Mouse (Mus musculus): ENCODE measurements around the gene 6430531B16Rik.
A peak's percentile ranks its signal among the peaks of the same experiment; 100 is the strongest.

The 6430531B16Rik gene

DNA sequence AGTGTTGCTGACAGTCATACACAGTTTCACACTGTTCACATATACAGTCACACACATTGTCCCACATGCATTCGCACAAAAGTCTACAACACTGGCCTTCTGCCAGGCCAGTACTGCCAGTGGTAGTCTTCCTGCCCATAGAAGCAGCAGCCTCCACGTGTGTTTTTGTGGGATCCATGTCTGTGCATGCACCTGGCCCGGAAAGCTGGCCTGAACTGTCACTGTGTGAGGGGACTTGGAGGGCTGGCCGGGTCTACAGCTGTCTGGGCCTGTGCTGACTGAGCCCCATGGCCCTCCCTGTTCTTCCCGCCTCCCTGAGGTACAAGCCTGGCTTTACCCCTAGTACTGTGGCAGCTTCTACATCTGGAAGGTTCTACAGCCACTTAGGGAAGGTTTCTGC is 7.6 kb downstream of the 6430531B16Rik start:
- no peak for DNase-seq (ENCODE audit: low read depth, low spot score)

DNA sequence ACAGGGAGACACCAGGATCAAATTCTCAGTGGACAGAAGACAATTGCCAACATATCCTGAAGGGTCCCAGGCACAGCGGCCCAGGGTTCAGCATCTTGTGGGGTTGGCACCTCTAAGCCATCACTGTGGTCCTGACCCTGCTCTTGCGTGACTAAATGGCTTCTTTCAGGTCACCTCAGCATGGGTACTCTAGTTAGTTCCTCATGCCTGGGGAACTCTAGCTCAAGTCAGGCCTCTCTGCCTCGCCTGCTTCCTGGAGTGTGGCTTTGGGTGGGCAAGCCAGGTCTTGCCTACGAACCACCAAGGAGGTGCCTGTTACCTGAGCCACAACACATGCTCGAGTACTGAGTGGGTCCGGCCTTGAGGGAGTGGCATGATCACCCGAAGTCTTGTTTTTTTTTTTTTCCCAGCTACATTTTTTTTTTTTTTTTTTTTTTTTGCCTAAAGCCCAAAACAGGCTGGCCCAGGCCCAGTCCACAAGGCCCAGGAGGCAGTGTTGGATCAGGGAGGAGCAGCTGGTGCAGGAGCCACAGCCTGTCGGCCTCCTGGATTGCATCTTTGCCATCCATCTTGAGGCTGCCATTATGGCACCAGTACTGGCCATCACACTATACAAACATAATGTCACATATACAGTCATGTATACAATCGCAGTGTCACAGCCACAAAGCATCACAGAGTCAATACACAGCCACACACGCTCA is 8.2 kb downstream of the 6430531B16Rik start:
- DNase-seq (ENCODE audit: low read depth, low spot score), result no peak

DNA sequence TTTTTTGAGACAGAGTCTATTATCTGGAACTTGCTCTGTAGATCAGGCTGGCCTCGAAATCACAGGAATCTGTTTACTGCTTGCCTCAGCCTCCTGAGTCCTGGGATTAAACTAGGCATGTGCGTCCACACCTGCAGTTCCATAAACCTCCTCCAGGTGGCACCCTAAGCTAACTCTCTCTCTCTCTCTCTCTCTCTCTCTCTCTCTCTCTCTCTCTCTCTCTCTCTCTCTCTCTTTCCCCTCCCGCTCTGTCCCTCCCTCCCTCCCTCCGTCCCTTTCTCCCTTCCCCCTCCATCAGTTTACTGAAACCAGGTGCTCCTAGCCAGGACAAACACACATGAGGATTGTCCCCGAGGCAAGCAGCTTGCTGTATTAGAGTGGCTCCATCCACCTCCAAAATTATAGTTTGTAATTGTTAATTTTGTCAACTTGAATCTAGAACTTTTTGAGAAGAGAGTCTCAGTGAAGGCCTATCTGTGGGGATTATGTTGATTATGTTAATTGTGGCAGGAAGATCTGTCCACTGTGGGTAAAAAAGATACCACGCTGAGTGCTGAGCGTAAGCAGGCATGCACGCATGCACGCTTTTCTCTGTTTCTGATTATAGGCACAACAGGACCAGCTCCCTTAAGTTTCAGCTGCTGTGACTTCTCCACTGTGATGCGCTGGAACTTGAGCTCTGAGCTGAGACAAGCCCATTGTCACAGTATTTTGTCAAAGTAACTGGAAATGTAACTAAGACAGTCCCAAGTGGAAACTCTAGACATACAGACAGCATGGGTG is 9.0 kb downstream of the 6430531B16Rik start:
- peak; percentile 63 for DNase-seq (ENCODE audit: low read depth, low spot score)

DNA sequence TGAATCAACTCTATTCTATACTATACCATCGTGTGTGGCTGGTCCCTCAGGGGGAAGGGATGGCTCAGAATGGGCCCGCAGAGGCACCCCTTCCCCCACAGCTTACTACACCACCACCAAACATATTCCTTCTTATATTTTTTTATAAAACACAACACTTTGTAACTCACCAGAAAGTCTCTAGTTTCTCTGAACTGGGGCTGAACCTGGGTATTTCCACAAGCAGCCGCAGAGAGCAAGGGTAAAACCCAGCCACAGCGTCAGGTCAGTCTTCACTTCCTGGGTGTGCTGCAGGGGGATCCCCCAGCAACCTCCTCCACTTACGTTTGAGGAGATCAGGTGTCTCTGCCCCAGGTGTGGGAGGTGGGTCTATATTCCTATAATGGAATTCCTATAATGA is 10.1 kb downstream of the 6430531B16Rik start:
- no peak for DNase-seq (ENCODE audit: low read depth, low spot score)

DNA sequence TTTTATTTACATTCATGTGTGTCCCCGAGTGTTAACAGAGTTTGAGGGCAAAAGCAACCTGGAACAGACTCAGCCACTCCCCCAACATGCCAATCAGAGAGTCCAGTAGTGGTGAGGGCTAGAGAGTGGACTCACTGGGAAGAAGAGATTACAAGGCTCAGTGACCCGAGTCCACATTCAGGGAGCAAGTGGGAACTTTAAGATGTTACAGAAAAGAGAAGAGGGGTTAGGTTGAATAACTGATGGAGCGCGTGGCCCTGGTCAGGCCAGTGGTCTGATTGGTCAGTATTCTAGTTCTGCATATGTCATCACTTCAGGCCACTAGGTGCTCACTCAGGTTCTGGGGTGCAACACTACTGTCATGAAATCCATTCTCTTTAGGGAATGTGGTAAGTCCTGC is 11.4 kb downstream of the 6430531B16Rik start:
- no peak for DNase-seq (ENCODE audit: low read depth, low spot score)

DNA sequence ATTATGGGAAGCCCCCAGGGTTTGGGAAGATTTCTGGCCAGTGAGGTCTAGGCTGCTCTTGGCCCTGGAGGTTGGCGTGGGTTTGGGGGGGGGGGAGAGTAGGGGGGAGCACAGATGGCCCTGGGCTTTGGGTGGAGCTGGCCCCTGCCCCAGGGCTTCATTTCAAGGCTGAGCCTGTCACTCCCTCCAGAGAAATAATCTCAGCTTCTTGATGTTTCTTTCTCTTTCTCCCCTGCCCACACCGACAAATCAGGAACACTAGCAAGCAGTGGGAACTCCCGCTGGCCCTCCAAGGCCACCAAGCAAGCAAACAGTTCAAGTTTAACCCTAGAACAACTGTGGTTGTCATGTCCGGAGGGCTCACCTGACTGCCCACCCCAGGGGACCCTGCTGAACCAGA is 14.7 kb downstream of the 6430531B16Rik start:
- DNase-seq (ENCODE audit: low read depth, low spot score), result no peak

DNA sequence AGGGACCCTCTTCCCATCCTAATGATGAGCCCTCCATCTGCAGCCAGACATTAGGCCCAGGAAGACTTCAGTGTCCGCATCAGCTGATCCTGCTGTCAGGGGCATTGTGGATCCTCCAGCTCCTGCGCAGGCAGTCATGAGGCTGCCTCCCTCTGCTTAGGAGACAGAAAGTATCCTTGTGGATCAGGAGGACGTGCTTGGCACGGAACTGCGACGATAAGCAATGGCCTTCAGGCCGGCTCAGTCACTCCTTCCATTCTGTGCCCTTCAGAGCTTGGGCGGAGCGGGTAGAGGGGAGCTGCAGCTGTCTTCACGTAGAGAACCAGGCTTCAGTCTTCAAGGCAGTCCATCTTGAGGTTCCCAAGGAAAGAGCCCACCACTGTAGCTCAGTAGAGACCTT is 17.4 kb downstream of the 6430531B16Rik start:
- DNase-seq (ENCODE audit: low read depth, low spot score), result no peak

DNA sequence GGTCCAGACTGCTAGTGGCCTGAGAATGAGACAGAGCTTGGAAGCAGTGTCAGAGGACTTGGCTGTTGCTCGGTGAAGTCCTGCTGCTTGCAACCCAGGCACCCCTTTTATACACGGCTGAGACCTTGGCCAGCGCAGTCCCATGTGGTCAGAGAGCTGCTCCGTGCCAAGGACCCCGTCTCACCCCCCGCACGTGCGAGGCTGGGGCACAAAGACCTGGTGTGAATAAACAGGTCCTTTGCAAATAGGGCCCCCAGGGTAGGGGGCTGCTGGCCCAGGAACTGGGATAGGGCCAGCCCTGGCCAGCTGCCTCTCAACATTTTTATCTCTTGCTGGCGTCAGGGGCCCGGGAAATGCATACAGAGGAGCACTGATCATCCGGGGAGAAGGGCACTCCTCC is 20.6 kb downstream of the 6430531B16Rik start:
- DNase-seq (ENCODE audit: low read depth, low spot score), result no peak

DNA sequence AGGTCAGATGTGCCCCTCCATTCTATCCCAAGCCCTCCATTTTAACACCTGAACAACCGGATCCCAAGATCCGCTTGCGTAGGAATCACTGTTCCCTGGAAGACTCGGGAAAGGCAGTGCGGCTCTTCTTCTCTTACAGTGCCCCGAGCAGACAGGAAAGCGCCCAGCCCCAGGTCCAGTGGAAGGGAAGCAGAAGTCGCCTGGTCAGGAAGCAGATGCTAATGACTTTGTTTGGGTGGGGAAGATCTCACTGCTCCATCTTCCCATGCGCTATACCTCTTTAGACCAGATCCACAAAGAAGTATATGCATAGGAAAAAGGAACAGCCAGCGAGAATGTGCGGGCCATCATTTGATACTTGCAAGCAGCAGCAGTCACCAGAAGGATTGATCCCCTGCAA is 21.1 kb downstream of the 6430531B16Rik start:
- DNase-seq (ENCODE audit: low read depth, low spot score), result no peak

DNA sequence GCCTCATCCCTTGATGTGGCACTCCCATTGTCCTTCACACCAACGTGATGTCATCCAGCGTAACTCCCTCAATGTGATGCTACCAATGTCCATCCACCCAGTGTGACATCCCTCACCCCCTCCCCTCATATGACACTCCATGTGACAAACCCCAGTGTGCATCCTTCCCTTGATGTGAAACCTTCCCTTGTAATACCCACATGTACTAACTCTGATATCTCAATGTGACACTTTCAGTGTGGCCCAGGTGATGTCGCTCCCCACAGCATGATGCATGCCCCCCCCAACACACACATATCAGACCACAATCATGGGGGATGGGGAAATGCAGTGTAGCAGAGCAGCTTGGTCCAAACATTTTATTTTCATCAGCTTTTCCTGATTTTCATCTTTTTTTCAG is 21.9 kb downstream of the 6430531B16Rik start:
- no peak for DNase-seq (ENCODE audit: low read depth, low spot score)

DNA sequence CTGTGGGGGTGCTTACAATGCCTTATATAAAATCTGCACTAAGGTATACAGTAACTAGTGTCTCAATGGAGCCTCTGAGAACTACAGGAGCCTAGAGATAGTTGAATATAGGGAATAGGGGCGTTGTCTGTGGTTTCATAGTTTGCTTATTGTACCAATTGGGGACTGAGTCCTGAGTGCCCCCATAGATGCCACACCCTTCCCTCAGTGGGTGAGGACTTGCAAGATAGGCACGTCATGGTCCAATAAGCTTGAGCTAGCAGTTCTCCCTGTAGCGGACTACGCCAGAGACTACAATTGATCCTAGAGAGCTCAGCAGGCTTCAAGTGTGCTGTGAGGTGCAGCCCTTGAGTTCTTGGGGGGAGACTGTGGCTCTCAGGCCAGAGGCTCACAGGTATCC is 23.1 kb downstream of the 6430531B16Rik start:
- DNase-seq (ENCODE audit: low read depth, low spot score), result no peak

DNA sequence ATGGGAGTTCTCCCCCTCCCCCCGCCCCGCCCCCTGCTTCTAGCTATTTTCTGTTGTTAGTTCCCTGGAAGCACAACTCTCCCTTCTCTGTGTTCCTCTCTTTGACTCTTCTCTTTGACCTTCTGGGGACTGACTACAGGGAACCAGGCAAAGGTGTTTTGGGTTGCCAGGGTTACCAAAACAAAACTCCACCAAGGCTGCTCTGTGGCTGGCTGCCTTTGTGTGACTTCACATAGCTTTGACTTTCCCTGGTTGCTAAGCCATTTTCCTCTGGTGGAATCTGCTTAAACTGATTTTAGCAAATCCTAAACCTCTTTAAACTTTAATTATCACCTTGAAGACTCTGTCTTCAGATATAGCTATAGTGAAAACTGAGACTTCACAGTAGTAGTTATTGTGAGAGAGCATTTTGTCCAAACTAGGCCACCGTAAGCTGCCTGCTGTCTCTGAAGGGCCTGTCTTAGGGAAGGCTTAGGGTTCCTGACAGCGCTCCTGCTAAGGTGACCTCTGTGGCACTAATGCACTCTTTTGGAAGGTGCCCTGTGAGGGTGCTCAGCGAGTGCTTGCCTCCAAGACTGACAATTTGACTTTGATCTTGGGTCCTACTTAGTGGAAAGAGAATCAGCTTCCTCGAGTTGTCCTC is 26.4 kb downstream of the 6430531B16Rik start:
- no peak for DNase-seq (ENCODE audit: low read depth, low spot score)

DNA sequence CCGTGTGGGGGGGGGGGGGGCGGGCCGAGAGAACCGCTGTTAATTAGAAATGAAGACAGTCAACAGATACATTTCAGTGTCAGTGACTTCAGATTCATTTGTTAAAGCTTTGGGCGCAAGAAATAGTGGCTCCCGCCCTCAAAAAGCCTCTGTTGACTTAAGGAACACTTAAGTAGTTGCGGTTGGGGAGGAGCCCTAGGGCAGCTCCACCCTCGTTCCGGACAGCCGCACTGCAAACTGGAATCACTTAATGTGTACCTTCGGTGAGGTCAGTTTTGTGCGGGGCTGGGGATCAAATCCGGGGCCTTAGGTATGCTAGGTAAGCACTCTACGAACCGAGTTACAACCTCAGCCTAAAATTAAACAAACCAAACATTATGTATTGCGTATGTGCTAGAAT is 27.5 kb downstream of the 6430531B16Rik start:
- DNase-seq (ENCODE audit: low read depth, low spot score), result no peak

DNA sequence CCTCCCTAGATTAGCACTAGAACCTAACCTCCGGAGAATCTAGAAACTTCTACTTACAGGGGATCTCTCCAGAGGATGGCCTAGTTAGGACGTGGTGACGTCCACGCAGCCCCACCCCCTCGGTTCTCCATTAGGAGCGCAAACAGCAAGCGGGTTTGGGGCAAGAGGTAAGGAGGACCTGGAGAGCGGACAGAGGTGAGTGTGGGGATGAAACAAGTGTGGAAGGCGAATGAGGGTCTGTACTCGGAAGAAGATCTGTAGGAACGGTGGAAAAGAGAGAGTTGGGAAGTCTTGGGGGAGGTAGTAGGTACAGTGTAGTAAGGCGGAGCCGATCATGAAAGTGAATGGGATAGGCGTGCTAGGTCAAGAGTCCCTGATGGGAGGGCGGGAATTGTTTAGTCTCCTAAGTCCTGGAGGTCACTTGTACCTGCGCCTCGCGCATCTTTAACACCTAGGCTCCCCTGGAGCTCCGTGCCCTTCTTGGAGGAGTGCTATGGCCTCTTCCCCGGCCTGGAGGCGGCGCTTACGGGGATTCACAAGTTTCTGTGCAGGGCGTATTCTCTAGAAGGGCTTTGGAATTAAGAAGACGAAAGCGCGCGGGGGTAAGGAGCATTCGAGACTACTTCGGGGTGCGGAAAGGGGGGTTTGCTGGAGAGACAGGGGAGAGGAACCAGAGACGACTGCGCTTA is 28.1 kb downstream of the 6430531B16Rik start:
- DNase-seq (ENCODE audit: low read depth, low spot score), result no peak

DNA sequence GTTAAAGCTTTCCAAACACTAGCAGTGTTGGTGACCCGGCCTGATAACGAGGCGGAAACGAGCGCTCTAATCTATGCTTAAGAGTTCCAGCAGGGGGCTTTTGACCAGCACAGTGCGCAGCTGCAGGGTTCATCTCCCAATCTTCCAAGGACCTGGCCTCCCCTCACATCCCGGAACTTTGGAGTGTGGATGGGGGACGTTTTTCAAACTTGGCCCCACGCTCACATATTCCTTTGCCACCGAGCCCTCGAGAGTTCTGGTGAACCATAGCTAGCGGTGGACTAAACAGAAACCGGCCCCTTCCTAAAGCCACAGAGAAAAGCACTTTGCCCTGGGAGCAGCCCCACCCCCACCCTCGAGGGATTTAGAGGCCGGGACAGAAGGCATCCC is 28.7 kb downstream of the 6430531B16Rik start:
- DNase-seq (ENCODE audit: low read depth, low spot score), result no peak

DNA sequence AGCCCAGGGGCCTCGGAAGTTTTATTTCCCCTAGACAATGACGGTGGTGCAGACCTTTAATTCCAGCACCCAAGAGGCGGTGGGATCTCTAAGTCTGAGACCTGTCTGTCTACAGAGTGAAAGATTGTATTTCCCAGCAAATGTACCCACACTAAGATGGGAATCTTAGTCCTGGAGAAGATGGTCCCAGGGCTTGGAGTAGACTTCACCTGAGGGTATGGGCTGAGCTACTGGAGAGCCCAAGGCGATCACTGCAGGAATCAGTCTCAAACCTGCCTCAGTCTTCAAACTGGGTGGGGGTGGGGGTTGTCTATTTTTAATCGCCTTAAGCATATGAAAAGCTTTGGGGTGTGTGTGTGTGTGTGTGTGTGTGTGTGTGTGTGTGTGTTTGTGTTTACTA is 32.5 kb downstream of the 6430531B16Rik start:
- DNase-seq (ENCODE audit: low read depth, low spot score), result no peak

DNA sequence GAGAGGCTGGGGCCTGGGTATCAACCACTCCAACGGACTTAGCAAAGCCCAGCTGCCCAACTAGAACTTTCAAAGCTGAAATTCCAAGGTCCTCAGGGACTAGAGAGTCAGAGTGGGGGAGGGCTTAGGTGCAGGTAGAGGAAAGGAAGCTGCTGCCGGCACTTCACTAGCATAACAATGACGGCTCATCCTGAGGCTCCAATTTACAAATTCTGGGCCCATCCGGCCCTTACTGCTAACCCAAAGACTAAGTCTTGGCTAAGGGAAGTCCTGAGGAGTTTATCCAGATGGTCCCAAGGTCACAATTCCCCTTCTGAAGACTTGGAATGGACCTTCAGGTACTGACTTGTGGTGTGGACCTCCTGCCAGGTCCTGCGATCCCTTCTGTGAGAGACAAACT is 33.0 kb downstream of the 6430531B16Rik start:
- DNase-seq (ENCODE audit: low read depth, low spot score), result no peak

DNA sequence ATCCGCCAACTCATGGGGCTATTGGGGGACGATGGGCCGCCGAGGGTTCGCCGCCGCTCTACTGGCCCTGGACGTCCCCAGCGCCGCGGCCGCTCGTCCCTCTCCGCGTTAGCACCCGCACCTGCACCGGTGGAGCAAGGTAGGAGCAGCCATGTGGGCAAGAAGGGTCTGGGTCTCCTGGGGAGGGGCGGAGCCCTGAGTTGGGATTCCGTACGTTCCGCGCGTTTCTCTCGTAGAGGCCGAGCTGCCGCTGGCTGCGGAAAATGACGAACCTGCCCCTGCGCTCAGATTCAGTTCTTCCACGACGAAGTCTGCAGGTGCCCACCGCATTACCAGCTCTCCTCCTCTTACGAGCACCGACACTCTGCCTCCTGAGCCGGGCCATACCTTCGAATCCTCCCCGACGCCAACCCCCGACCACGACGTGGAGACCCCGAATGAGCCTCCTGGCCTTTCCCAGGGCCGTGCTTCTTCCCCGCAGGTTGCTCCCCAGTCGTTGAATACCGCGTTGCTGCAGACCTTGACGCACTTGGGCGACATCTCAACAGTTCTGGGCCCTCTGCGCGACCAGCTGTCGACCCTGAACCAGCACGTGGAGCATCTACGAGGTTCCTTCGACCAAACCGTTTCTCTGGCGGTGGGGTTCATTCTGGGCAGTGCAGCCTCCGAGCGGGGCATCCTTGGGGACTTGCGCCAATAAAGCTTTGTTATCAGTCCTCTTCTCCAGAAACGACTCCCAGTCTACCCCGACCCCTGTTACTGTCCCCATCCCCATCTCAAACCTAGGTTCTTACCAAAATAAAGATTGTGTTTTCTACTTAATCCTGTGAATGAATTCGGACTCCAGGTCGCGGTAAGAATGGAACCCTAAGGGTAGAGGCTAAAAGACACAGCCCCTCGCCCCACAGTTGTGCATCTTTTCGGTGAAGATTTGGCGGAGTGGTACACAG is 34.0 kb downstream of the 6430531B16Rik start:
- DNase-seq (ENCODE audit: low read depth, low spot score), result no peak

DNA sequence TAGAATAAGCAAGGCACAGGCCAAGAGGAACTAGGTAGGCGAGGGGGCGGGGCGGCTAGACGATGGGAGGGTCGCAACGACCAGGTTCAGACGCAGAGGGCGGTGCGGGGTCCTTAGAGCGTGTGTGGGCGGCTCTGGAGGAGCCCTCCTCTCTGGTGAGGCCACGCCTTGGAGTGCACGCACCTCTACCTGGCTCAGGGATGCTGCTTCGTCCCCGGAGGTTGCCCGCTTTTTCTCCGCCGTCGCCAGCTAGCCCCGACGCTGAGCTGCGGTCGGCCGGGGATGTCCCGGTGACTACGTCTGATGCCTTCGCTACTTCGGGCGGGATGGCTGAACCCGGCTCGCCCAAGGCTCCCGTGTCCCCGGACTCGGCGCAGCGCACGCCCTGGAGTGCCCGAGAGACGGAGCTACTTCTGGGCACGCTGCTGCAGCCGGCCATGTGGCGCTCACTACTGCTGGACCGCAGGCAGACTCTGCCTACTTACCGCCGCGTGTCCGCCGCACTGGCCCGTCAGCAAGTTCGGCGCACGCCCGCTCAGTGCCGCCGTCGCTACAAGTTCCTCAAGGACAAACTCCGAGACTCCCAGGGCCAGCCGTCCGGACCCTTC is 34.8 kb downstream of the 6430531B16Rik start, which contains the start of gene Utf1:
Gene Utf1, plus strand, starts transcription at position 116 of the 608 bp plus-strand sequence.
- no peak for DNase-seq (ENCODE audit: low read depth, low spot score)

DNA sequence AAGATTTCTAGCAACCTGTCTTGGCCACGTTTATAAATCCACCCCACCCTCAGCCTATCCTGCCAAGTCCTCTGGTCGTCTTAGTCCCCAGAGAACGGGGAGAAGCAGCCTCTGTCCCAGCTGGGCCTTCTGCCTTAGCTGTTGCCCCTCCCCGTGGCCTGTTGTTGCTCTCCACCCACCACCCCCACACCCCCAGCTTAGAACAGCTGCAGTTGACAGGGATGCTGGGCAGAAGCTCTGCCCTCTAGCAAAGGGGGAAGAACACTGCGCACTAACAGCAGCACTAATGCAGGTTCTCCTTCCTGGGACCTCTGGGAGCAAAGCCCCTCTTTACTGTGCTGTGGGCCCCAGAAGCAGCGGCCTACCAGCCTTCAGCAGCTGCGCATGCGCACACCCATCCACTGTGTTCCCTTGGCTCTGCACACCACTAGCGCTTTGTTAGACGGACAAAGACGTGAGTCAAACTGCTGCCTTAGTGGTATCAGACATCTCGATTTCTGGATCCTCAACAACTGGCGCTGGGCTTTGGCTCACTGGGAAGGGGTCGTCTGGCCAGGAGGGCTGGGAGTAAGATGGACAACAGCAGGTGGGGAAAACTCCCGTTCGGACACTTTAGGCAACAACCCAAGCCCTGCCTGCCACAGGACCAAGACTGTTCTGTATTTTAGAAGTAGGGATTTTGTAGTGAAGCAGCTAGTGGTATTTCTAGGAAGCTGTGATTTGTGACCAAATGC is 37.9 kb downstream of the 6430531B16Rik start:
- no peak for DNase-seq (ENCODE audit: low read depth, low spot score)
